Mouse (Mus musculus): ENCODE results near the gene Mog. TPM values are rescaled to one million over a fixed set of nuclear protein-coding genes. Genes with fewer than 3 reads are reported as not detected.
A peak's percentile ranks its signal among the peaks of the same experiment; 100 is the strongest.

Gene Mog
- polyA plus RNA-seq, 1 experiment from 2014 or later = not detected

DNA sequence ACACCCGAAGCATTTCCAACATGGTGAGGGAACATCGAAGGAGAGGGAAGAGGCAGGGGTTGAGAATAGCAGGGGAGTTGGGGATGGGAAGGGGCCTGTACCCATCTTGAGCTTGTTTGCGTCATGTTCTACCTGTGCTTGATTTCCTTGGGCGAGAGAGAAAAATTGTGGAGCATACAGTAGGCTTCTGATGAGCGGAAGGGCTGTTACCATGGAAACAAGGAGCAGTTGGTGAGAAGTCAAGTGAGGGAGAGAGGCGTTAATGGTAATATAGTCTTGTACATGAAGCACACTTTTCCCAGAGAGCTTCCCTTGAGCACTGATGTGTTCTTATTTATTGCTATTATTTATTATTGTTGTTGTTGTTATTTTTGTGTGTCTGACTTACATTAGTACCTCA is 33.8 kb upstream of the Mog start:
- Histone ChIP-seq H3K4me2 (replicated peaks) (no peak overlapping the region), H3K9me3 (replicated peaks) (no peaks in the 10 kb centered on the region), H3K27ac (replicated peaks) (no peak overlapping the region), H3K9ac (no peak overlapping the region), H3K4me3 (replicated peaks) (no peak overlapping the region), H3K27me3 (no peaks in the 10 kb centered on the region), H3K4me1 (no peaks in the 10 kb centered on the region), H3K36me3 (peaks cover 55% of the 10 kb centered on the region)
- WGBS = 90% methylated on average over 6 of the region's 6 CpGs
- no peak for ATAC-seq (ENCODE audit: insufficient number of reproducible peaks, low FRiP score, low TSS enrichment, low read depth)

DNA sequence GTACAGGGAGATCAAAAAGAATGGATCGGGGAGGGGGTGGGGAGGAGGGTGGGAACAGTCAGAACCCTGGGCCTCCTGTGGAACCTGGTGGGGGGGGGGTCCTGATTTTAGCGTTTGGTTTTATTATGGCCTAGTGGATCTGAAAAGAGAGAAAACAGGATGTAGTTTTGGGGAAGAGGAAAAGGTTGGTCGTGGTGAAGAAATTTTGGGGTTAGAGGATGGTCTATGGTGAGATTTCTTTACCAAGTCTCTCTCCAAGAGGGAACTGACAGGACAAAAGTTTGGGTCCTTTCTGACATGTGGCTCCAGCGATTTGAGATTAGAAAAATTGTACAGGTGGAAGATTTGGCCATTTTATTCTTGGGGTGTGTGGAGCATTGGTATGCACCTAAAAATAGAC is 28.5 kb upstream of the Mog start:
- Histone ChIP-seq H3K9me3 (replicated peaks) (no peaks in the 10 kb centered on the region), H3K36me3 (peaks cover 26% of the 10 kb centered on the region), H3K4me3 (replicated peaks) (no peak overlapping the region), H3K27me3 (peaks cover 4% of the 10 kb centered on the region; the same call in 1 of the 2 replicates), H3K4me1 (peaks cover 36% of the 10 kb centered on the region), H3K4me2 (replicated peaks) (peak overlapping the region; percentile 73), H3K27ac (replicated peaks) (no peak overlapping the region), H3K9ac (no peak overlapping the region)
- WGBS = 48% methylated on average over 4 of the region's 4 CpGs
- no peak for ATAC-seq (ENCODE audit: insufficient number of reproducible peaks, low FRiP score, low TSS enrichment, low read depth)

DNA sequence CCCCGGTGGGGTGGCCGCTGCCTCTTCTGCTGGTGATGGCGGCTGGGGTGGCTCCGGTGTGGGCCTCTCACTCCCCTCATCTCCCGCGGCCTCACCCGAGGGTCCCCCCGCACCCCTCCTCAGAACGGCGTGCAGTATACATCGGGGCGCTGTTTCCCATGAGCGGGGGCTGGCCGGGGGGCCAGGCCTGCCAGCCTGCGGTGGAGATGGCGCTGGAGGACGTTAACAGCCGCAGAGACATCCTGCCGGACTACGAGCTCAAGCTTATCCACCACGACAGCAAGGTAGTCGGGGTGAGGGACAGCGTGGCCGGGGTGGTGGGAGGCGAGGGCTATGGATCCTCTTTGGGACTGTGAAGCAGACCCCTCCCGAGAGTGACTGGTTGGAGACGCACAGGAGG is 27.7 kb upstream of the Mog start:
- Histone ChIP-seq H3K36me3 (peaks cover 18% of the 10 kb centered on the region; the same call in 1 of the 2 replicates), H3K9ac (peak overlapping the region; percentile 50), H3K4me2 (replicated peaks) (peak overlapping the region; percentile 73), H3K4me3 (replicated peaks) (peak overlapping the region; percentile 67), H3K9me3 (replicated peaks) (no peaks in the 10 kb centered on the region), H3K27ac (replicated peaks) (0 out of 2 replicates have a peak overlapping the region, but pooled peaks have one; percentile 22), H3K27me3 (peaks cover 4% of the 10 kb centered on the region; the same call in 1 of the 2 replicates), H3K4me1 (peaks cover 40% of the 10 kb centered on the region)
- WGBS = 4% methylated on average over 27 of the region's 27 CpGs
- ATAC-seq (ENCODE audit: insufficient number of reproducible peaks, low FRiP score, low TSS enrichment, low read depth) = no peak

DNA sequence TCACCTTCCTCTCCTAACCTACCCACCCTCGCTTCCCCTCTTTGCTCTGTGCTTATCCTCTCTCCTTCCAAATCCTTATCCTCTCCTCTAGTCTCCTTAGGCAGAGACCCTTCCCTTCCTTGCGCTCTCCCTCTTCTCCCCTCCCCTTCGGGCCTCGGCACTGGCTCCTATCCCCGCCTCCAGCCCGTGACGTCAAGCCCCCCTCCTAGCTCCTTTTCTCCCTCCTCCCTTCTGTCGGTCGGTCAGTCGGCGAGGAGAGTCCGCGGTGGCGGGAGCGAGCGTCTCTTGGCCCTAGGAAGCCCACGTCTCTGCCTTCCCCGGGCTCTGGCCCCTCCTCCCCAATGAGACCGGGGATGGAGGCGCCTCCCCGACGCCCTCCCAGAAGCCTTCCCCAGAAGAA is 27.2 kb upstream of the Mog start:
- Histone ChIP-seq H3K4me1 (peaks cover 44% of the 10 kb centered on the region), H3K27ac (replicated peaks) (peak overlapping the region; percentile 73), H3K9me3 (replicated peaks) (no peaks in the 10 kb centered on the region), H3K9ac (peak overlapping the region; percentile 50), H3K36me3 (0 out of 2 replicates have a peak, but pooled peaks cover 14% of the 10 kb centered on the region), H3K4me3 (replicated peaks) (peak overlapping the region; percentile 67), H3K4me2 (replicated peaks) (peak overlapping the region; percentile 73), H3K27me3 (peaks cover 4% of the 10 kb centered on the region; the same call in 1 of the 2 replicates)
- peak; percentile 45; the same call in 1 of the 2 replicates for ATAC-seq (ENCODE audit: insufficient number of reproducible peaks, low FRiP score, low TSS enrichment, low read depth)
- WGBS = 1% methylated on average over 22 of the region's 22 CpGs

DNA sequence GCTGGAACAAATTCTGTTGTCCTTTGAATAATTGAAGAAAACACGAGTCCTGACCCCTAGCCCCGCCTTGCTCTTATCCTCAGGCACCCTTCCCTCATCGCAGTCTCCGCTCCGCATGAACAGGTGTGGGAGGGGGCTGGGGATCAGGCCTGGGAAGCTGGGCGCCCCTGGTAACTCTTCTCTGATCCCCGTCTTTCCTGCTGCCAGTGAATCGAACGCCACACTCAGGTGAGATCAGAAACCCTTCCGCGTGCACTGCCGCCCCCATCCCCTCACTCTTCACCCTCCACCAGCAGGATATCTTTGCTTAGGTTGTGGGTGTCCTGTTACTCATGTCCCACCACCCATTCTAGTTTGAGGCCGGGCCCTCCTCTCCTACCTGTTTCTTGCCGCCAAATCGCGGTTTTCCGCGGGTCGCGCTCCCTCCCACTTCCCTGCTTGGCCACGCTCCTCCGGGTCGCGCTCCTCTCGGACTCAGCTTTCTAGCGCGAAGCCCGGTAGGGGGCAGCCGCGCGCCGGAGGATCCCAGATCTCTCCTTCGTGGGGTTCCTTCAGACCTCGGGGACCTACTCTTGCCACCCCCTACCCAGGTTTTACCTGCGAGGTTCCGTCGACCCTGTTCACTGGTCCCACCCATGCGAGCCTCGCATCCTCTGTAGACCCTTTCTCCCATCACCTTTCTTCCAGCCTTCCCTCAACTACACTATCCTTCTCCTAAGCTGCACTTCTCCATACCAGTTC is 26.5 kb upstream of the Mog start:
- no peaks in the 10 kb centered on the region for H3K9me3 ChIP-seq (replicated peaks)
- H3K27me3 ChIP-seq = peaks cover 4% of the 10 kb centered on the region; the same call in 1 of the 2 replicates
- WGBS = 5% methylated on average over 39 of the region's 39 CpGs
- peak overlapping the region; percentile 73 for H3K27ac ChIP-seq (replicated peaks)
- H3K36me3 ChIP-seq = 0 out of 2 replicates have a peak, but pooled peaks cover 9% of the 10 kb centered on the region
- H3K4me2 ChIP-seq (replicated peaks) = peak overlapping the region; percentile 73
- ATAC-seq (ENCODE audit: insufficient number of reproducible peaks, low FRiP score, low TSS enrichment, low read depth) = 0 out of 2 replicates have a peak, but pooled peaks have one; percentile 2
- H3K4me1 ChIP-seq = peaks cover 48% of the 10 kb centered on the region
- peak overlapping the region; percentile 67 for H3K4me3 ChIP-seq (replicated peaks)
- H3K9ac ChIP-seq = peak overlapping the region; percentile 50; the same call in 1 of the 2 replicates

DNA sequence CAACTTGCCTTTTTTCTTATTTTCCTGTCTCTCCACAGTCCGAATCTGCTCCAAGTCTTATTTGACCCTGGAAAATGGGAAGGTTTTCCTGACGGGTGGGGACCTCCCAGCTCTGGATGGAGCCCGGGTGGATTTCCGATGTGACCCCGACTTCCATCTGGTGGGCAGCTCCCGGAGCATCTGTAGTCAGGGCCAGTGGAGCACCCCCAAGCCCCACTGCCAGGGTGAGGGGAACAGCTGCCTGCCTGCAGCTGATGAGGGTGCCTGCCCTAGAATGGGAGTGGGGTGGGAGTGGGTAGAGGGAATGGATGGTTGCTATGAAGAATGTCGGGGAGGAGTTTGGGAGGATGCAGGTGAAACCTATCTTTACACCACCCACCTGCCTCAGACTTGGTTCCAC is 25.2 kb upstream of the Mog start:
- no peak for ATAC-seq (ENCODE audit: insufficient number of reproducible peaks, low FRiP score, low TSS enrichment, low read depth)
- Histone ChIP-seq H3K4me1 (peaks cover 48% of the 10 kb centered on the region), H3K9me3 (replicated peaks) (no peaks in the 10 kb centered on the region), H3K9ac (no peak overlapping the region), H3K36me3 (no peaks in the 10 kb centered on the region), H3K4me3 (replicated peaks) (no peak overlapping the region), H3K4me2 (replicated peaks) (no peak overlapping the region), H3K27ac (replicated peaks) (no peak overlapping the region), H3K27me3 (peaks cover 4% of the 10 kb centered on the region; the same call in 1 of the 2 replicates)
- WGBS = 57% methylated on average over 7 of the region's 7 CpGs

DNA sequence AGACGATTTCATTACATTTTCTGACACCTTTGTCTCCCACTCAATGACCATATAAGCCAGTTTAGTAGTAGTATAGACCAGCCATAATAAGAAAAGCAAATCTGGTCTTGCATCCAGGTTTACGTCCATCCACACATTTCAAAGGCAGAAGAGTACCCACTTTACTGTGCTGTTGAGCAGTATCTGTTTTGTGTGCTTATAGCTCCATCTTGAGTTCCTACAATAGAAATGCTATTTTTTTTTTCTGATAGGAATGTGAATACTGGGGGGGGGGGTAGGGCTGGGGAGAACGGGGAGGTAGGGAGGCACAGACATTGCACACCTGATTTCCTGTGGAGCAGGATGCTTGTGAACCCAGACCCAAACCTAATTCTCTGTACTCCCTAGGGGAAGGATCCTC is 24.8 kb upstream of the Mog start:
- Histone ChIP-seq H3K4me1 (peaks cover 48% of the 10 kb centered on the region), H3K27me3 (peaks cover 4% of the 10 kb centered on the region; the same call in 1 of the 2 replicates), H3K9me3 (replicated peaks) (no peaks in the 10 kb centered on the region), H3K9ac (no peak overlapping the region), H3K36me3 (no peaks in the 10 kb centered on the region), H3K4me2 (replicated peaks) (no peak overlapping the region), H3K27ac (replicated peaks) (no peak overlapping the region), H3K4me3 (replicated peaks) (no peak overlapping the region; the same call in 1 of the 2 replicates)
- ATAC-seq (ENCODE audit: insufficient number of reproducible peaks, low FRiP score, low TSS enrichment, low read depth) = no peak
- WGBS = 18% methylated on average over 3 of the region's 3 CpGs

DNA sequence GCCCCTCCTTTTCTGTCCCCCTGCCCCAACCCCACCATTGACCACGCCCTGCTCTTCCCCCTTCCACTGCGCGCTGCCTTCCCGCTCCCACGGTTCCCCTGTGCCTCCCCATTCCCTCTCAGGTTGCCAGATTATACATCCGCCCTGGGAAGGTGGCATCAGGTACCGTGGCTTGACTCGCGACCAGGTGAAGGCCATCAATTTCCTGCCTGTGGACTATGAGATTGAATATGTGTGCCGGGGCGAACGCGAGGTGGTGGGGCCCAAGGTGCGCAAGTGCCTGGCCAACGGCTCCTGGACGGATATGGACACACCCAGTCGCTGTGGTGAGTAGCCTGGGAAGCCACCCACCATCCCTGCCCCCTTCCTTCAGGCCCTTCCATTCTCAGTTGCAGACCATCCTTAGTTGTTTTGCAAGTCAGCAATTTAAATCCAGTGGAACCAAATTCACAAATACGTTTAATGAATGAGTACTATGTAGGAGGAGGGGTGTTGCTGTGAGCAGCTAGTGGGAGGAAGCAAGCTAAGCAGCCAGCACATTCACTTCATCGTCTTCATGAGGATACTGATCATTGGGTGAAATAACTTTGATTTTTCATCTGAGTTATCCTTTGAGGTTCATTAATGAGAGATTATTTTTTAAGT is 24.3 kb upstream of the Mog start:
- Histone ChIP-seq H3K27ac (replicated peaks) (no peak overlapping the region), H3K36me3 (no peaks in the 10 kb centered on the region), H3K4me2 (replicated peaks) (peak overlapping the region; percentile 92), H3K9ac (no peak overlapping the region), H3K4me3 (replicated peaks) (peak overlapping the region; percentile 68), H3K9me3 (replicated peaks) (no peaks in the 10 kb centered on the region), H3K4me1 (peaks cover 48% of the 10 kb centered on the region), H3K27me3 (peaks cover 4% of the 10 kb centered on the region; the same call in 1 of the 2 replicates)
- 20% methylated on average over 19 of the region's 19 CpGs for WGBS
- no peak for ATAC-seq (ENCODE audit: insufficient number of reproducible peaks, low FRiP score, low TSS enrichment, low read depth)

DNA sequence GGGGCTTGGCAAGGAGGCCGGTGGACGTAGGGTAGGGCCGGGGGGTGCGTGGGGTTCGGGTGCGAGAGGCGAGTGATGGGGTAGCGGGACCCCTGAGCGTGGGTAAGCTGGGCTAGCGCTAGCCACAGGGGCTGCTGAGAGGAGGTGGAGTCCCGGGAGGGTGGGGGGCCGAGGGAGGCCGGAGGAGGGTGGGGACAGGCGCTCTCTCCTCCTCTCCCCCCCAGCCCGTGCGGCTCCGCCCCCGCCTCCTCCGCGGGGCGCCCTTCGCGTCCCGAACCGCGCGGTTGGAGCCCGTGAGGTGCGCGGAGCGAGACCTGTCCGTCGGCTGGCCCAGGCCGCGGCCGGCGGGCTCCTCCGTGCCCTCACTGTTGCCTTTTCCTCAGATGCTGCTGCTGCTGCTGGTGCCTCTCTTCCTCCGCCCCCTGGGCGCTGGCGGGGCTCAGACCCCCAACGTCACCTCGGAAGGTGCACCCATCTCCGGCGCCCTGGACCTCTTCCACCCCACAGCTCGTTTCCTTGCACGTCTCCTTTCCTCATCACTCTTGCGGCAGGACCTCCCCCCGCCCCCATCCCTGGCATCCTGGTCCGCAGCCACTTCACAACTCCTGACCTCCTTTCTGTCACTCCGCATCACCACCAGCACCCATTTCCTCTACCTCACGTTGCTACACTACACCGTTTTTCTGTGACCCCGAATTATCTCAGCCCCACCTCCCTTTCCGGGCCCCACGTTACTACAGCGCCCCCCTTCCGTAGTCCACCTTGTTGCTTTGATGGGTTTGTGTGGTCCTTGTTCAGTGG is 23.3 kb upstream of the Mog start:
- Histone ChIP-seq H3K27ac (replicated peaks) (peak overlapping the region; percentile 77), H3K27me3 (peaks cover 4% of the 10 kb centered on the region; the same call in 1 of the 2 replicates), H3K9me3 (replicated peaks) (no peaks in the 10 kb centered on the region), H3K36me3 (no peaks in the 10 kb centered on the region), H3K4me1 (peaks cover 46% of the 10 kb centered on the region), H3K4me3 (replicated peaks) (peak overlapping the region; percentile 68), H3K9ac (peak overlapping the region; percentile 67), H3K4me2 (replicated peaks) (peak overlapping the region; percentile 92)
- peak; percentile 84 for ATAC-seq (ENCODE audit: insufficient number of reproducible peaks, low FRiP score, low TSS enrichment, low read depth)
- WGBS = 1% methylated on average over 45 of the region's 58 CpGs

DNA sequence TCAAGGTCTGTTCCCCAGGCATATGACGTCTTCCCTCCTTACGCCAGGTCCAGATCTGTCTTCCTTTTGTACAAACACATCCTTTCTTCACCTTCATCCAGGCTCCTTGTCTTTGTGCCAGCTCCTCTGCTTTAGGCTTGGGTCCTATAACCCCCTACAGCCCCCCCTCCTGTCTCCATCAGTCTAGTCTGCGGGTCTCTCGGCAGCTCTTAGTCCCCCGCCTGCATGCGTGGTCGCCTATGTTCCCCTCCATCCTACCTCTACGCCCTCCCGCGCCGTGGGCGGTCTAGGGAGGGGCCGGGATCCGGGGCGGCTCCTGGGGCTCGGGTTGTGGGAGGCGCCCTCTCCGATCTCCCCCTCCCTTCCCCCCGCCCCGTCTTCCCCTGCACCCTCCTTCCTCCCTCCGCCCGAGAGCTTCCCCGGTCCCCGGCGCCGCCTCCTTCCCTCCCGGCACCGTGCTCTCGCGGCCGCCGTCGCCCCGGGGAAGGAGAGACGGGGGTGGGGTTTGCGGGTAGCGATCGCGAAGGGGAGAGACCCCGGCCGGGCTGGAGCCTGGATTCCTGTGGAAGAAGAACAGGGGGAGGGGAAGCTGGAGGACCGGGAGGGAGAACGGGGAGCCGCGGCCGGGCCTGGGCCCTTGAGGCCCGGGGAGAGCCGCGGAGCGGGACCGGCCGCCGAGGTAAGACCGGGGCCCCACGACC is 22.6 kb upstream of the Mog start, which contains the start of gene Gabbr1:
Gene Gabbr1 (plus strand): TSS at position 356 of the 701 bp plus-strand sequence.
- WGBS = under 1% methylated on average over 49 of the region's 55 CpGs

More for the DNA sequence above, 22.6 kb upstream of the Mog start, which contains the start of gene Gabbr1:
- ATAC-seq (ENCODE audit: insufficient number of reproducible peaks, low FRiP score, low TSS enrichment, low read depth) = peak; percentile 92
- Histone ChIP-seq H3K9ac (peak within 1 kb of the TSS; percentile 67), H3K4me1 (peaks cover 39% of the 10 kb centered on the region), H3K4me3 (replicated peaks) (peak within 1 kb of the TSS; percentile 68), H3K27ac (replicated peaks) (peak within 1 kb of the TSS; percentile 77), H3K27me3 (peaks cover 4% of the 10 kb centered on the region; the same call in 1 of the 2 replicates), H3K4me2 (replicated peaks) (peak within 1 kb of the TSS; percentile 92), H3K36me3 (no peaks in the 10 kb centered on the region), H3K9me3 (replicated peaks) (no peaks in the 10 kb centered on the region)
